Mouse (Mus musculus) embryonic fibroblast, embryonic 13.5 days (primary cell): Measurements from ENCODE around the gene Olfr26. TPM values are rescaled to one million over a fixed set of nuclear protein-coding genes. Genes with fewer than 3 reads are reported as not detected.
"Not testable (repeated sequence)": the region's sequence is repeated elsewhere in the genome, so short reads cannot be mapped to it uniquely, and the experiment has no call there.

ENCODE experiments used
- H3K27ac ChIP-seq: 2 replicates; pipeline ENCODE4 v1.5.1; 2012; ENCODE audit warnings: low read length, control low read depth, inconsistent platforms; ENCODE audit not compliant: insufficient read depth
- H3K4me1 ChIP-seq: 2 replicates; pipeline ENCODE4 v1.6.1; 2011; ENCODE audit warnings: low read length; ENCODE audit not compliant: control insufficient read depth, insufficient read depth
- H3K4me3 ChIP-seq: 2 replicates; pipeline ENCODE4 v1.5.1; 2011; ENCODE audit warnings: mild to moderate bottlenecking, control low read depth, low read length; ENCODE audit not compliant: insufficient read depth
- CTCF ChIP-seq: IDR thresholded peaks from 2 replicates; pipeline ENCODE4 v1.5.1; 2011; ENCODE audit warnings: mild to moderate bottlenecking, control low read depth, low read length, moderate library complexity, borderline replicate concordance; ENCODE audit not compliant: insufficient read depth
- POLR2A ChIP-seq: IDR thresholded peaks from 2 replicates; pipeline ENCODE4 v1.6.1; 2011; ENCODE audit warnings: low read depth, mild to moderate bottlenecking, control low read depth, low read length, moderate library complexity
- polyA plus RNA-seq: library from polyadenylated mRNA; stranded (reverse); fragments of >200 nt; gene quantifications from 2 replicates; pipeline ENCODE4 v1.2.4, GENCODE M21; 2011; ENCODE audit warnings: low read depth; ENCODE audit not compliant: missing spikeins, insufficient read length

Olfr26 gene
- polyA plus RNA-seq, result not detected in 2 replicates

DNA sequence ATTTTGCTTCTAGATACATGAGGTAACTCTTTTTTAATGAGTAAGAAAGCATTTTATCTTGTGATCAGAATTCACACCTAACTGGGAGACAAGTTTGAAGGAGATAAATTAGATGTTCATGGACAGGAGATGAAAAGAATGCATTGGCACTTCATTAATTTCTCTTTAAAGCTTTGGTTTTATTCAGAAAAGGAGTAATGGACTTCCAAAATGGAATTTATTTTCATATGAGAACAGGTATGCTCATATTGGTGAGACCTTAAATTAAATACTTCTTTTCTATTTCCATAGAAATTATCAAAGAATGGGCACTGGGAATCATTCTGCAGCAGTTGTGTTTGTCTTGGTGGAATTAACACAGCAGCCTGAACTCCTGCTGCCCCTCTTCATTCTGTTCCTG is at the start of gene Olfr26:
Gene Olfr26 (plus strand): TSS at position 301 of the 400 bp plus-strand sequence.
- Histone ChIP-seq H3K4me1 (no peaks in the 10 kb centered on the region), H3K27ac (no peak within 1 kb of the TSS), H3K4me3 (no peak within 1 kb of the TSS)
- TF ChIP-seq CTCF (no peak), POLR2A (no peak)

DNA sequence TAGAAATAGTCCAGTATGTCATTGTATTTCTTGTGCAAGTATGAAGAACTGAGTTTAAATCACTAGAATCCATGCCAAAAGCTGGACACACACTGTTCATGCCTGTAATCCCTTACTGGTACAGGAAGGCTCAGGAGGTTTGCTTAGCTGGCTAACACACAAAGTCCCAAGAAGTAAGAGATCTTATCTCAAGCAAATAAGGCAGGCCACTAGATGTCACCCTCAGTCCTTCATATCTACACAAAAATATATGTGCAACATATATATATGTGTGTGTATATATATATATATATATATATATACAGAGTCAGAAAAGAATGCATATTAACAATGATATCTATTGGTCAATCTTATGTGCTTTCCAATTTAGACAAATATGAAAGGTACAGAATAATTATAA is 49.2 kb upstream of the Olfr26 start:
- TF ChIP-seq POLR2A (no peak), CTCF (no peak)
- H3K4me3 ChIP-seq, result no peak overlapping the region
- no peak overlapping the region for H3K27ac ChIP-seq
- no peaks in the 10 kb centered on the region for H3K4me1 ChIP-seq

- H3K4me1 ChIP-seq, result no peaks in the 10 kb centered on the region
- no peak within 1 kb of the TSS for H3K27ac ChIP-seq
- TF ChIP-seq CTCF, result no peak
- TF ChIP-seq POLR2A, result no peak
- H3K4me3 ChIP-seq, result no peak within 1 kb of the TSS
These were observed 40.5 kb upstream of the Olfr26 start, which contains the start of gene Olfr922 for GRCm38 (mm10) chr9:38814314-38814713. Olfr922 (plus strand) TSS chr9:38814614.

- no peak overlapping the region for H3K27ac ChIP-seq
- TF ChIP-seq CTCF (no peak), POLR2A (no peak)
- H3K4me3 ChIP-seq, result no peak overlapping the region
- H3K4me1 ChIP-seq, result no peaks in the 10 kb centered on the region
These were observed 39.3 kb upstream of the Olfr26 start for GRCm38 (mm10) chr9:38815458-38815986.

GRCm38 (mm10) chr9:38826245-38826644 is 28.6 kb upstream of the Olfr26 start, which contains the start of gene Olfr923:
Olfr923 (plus strand) TSS chr9:38826545.
- Histone ChIP-seq H3K27ac (no peak within 1 kb of the TSS), H3K4me1 (no peaks in the 10 kb centered on the region), H3K4me3 (no peak within 1 kb of the TSS)
- TF ChIP-seq CTCF (no peak), POLR2A (no peak)

GRCm38 (mm10) chr9:38833027-38833426 is 21.8 kb upstream of the Olfr26 start:
- no peak for TF ChIP-seq CTCF
- no peak for TF ChIP-seq POLR2A
- H3K27ac ChIP-seq, result no peak overlapping the region
- H3K4me1 ChIP-seq, result no peaks in the 10 kb centered on the region
- H3K4me3 ChIP-seq, result no peak overlapping the region

DNA sequence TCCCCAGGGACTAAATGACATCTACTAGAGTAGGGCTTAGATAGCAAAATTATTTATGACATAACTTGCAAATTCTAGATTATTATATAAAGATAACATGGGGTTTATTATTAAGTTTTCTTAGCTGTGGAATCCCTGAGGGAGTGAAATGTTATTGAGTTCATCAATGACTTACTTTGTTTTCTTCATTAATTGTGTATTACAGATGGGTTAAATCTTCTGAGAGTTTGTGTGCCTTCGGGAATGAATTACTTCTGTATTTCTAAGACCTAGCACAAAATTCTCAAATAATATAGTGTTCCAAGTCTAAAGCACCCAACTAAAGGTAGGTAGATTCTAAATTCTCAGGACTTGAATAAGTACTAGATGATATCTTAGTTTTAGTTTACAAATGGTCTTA is 10.7 kb upstream of the Olfr26 start, which contains the start of gene Olfr924:
Gene Olfr924 (plus strand): TSS at position 301 of the 400 bp plus-strand sequence.
- H3K27ac ChIP-seq, result no peak within 1 kb of the TSS
- no peaks in the 10 kb centered on the region for H3K4me1 ChIP-seq
- no peak for TF ChIP-seq CTCF
- no peak for TF ChIP-seq POLR2A
- H3K4me3 ChIP-seq, result no peak within 1 kb of the TSS

GRCm38 (mm10) chr9:38874880-38875279 is 20.0 kb downstream of the Olfr26 start:
- H3K27ac ChIP-seq, H3K4me3 ChIP-seq, H3K4me1 ChIP-seq: not testable (repeated sequence)

GRCm38 (mm10) chr9:38876826-38877225 is 22.0 kb downstream of the Olfr26 start, which contains the start of gene Olfr926:
Olfr926 (plus strand) TSS chr9:38877126.
- no peak within 1 kb of the TSS for H3K27ac ChIP-seq

More at GRCm38 (mm10) chr9:38876826-38877225, 22.0 kb downstream of the Olfr26 start, which contains the start of gene Olfr926:
- H3K4me1 ChIP-seq, result no peaks in the 10 kb centered on the region
- TF ChIP-seq CTCF, result no peak
- TF ChIP-seq POLR2A, result no peak
- H3K4me3 ChIP-seq, result no peak within 1 kb of the TSS

Other genes with a start within 250 kb of the Olfr26 start
- gene Olfr914, start 250.0 kb upstream of the Olfr26 start, polyA plus RNA-seq, result not detected in 2 replicates
- gene Olfr916, start 195.2 kb upstream of the Olfr26 start, polyA plus RNA-seq, result not detected in 2 replicates
- gene Olfr917, start 189.2 kb upstream of the Olfr26 start, polyA plus RNA-seq, result not detected in 2 replicates
- gene Olfr918, start 180.5 kb upstream of the Olfr26 start, polyA plus RNA-seq, result not detected in 2 replicates
- gene Olfr919, start 151.4 kb upstream of the Olfr26 start, polyA plus RNA-seq, result not detected in 2 replicates
- 92.0 and 92.3 TPM in 2 replicates for gene Vwa5a, start 136.8 kb upstream of the Olfr26 start, polyA plus RNA-seq
- gene Olfr920, start 102.8 kb upstream of the Olfr26 start, polyA plus RNA-seq, result 0.13 and 0.14 TPM in 2 replicates
- gene Olfr921, start 82.0 kb upstream of the Olfr26 start, polyA plus RNA-seq, result not detected in 2 replicates
- gene Olfr922, start 40.4 kb upstream of the Olfr26 start, polyA plus RNA-seq, result not detected in 2 replicates
- gene Olfr923, start 28.5 kb upstream of the Olfr26 start, polyA plus RNA-seq, result not detected in 2 replicates
- gene Olfr924, start 10.6 kb upstream of the Olfr26 start, polyA plus RNA-seq, result not detected in 2 replicates
- not detected in 2 replicates for gene Olfr926, start 22.1 kb downstream of the Olfr26 start, polyA plus RNA-seq
- gene Olfr930, start 74.7 kb downstream of the Olfr26 start, polyA plus RNA-seq, result not detected in 2 replicates
- gene Olfr933, start 117.3 kb downstream of the Olfr26 start, polyA plus RNA-seq, result not detected in 2 replicates
- gene Olfr934, start 133.3 kb downstream of the Olfr26 start, polyA plus RNA-seq, result not detected in 2 replicates
- gene Olfr935, start 144.6 kb downstream of the Olfr26 start, polyA plus RNA-seq, result not detected in 2 replicates
- gene Olfr146, start 168.3 kb downstream of the Olfr26 start, polyA plus RNA-seq, result not detected in 2 replicates
- gene Olfr937, start 209.9 kb downstream of the Olfr26 start, polyA plus RNA-seq, result not detected in 2 replicates
- gene Olfr938, start 223.8 kb downstream of the Olfr26 start, polyA plus RNA-seq, result not detected in 2 replicates